Mouse (Mus musculus) frontal cortex, adult (tissue): ENCODE measurements around the gene Hspb1.

Source experiments
- ATAC-seq: cut with Nextera tagmentation; 2 replicates; pipeline ENCODE4 v1.9.2; 2017; ENCODE audit warnings: mild to moderate bottlenecking, moderate library complexity, mixed read lengths; ENCODE audit not compliant: low TSS enrichment

Gene Hspb1

DNA sequence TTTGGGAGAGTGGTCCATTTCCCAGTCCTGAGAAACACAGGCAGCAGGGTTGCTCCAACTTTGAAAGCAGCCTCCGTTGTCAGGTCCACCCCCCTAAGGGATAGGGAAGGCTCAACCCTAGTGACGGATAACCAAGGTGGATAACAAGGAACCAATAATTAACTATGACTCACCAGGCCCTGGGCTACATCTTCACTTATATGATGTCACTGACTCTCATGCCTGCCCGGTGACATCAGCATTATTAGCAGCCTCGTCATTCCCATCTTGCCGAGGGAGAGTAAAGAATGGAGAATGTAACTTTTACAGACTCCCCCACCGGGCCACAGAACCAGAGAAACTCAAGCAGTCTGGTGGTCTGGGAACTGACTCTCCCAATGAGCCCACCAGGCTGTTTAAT, 3.1 kb upstream of the Hspb1 start:
- no peak for ATAC-seq

GRCm38 (mm10) chr5:135888405-135889215, 891 bp downstream of the Hspb1 start:
- no peak for ATAC-seq

DNA sequence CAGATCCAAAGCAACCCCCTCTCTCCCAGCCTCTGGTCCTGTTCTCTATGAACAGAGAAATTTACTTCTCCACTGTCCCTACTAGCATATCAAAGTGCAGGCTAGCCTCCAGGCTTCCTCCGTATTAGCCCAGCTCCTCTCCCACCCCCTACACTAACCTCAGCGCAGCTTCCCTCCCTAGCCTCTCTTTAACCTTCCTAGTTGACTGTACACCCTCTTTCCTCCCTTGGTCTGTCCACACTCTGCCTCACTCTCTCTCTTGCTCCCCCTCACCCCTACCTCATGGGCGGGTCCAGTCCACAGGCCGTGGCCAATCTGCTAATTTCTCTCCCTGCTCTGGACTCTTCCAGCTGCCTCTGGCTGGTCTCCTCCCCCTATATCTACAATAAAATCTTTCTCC, 2.6 kb downstream of the Hspb1 start:
- ATAC-seq, result no peak

- no peak for ATAC-seq
Observed at GRCm38 (mm10) chr5:135890920-135891319, 3.2 kb downstream of the Hspb1 start.

- ATAC-seq, result no peak
Observed at GRCm38 (mm10) chr5:135892589-135893351, 5.1 kb downstream of the Hspb1 start.

- ATAC-seq, result no peak
Observed at GRCm38 (mm10) chr5:135894958-135895357, 7.2 kb downstream of the Hspb1 start.

GRCm38 (mm10) chr5:135898028-135898427, 10.3 kb downstream of the Hspb1 start:
- ATAC-seq, result no peak

- ATAC-seq, result no peak
Observed at GRCm38 (mm10) chr5:135898995-135899394, 11.3 kb downstream of the Hspb1 start.

DNA sequence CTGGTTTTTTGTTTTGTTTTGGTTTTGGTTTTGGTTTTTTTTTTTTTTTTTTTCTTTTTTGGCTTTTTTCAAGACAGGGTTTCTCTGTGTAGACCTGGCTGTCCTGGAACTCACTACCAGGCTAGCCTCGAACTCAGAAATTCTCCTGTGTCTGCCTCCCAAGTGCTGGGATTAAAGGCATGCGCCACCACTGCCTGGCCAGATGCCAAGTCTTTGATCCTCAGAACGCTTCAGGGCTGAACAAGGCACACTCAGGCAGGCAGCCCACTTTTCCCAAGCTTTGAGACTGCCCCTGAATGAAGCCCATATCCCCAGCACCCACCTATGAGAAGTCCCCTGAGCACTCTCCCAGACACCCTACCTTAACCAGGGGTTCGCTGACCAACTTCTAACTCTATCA, 12.1 kb downstream of the Hspb1 start:
- no peak for ATAC-seq

GRCm38 (mm10) chr5:135900701-135901100, 13.0 kb downstream of the Hspb1 start:
- no peak for ATAC-seq

DNA sequence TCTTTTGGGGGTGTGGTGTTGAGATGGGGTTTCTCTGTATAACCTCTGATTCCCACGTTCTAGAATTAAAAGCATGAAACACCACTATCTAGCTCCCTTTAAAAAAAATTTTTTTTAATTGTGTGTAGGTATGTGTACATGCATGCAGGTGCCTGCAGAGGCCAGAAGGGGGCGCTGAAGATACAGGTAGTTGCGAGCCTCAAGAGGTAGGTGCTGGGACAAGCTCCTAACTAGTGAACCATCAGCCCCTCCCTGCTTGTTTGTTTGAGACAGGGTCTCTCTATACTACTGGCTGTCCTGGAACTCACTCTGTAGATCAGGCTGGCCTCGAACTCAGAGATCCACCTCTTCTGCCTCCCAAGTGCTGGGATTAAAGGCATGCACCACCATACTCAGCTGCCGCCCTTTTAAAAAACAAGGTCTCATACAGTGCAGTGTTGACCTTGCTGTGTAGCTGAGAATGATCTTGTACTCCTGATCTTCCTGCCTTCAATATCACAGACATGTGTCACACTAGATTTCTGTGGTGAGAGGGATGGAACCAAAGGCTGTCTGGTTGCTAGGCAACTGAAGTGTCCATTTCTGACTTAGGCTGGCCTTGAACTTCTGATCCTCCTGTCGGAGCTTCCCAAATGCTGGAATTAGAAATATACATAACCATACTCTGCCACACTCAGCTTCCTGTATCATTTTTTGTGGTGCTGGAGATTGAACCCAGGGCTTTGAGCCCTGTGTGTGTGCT, 13.8 kb downstream of the Hspb1 start:
- no peak for ATAC-seq

DNA sequence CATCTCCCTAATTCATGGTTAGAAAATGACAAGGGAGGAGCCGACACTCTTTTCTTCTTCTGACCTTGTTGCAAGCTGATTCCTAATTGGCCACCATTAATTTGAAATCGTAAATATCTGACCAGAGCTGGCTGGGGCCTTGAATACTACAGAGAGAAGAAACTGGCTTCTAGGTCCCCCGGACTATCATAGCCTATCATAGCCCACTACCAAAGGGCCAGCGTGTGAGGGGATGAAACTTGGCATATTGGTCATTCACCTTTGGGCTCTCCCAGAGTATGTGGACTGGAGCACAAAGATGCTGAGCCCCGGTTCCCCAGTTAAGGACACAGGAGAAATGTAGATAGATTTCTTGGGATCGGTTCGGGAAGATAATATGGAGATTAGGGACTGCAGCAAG, 15.3 kb downstream of the Hspb1 start:
- ATAC-seq, result no peak

DNA sequence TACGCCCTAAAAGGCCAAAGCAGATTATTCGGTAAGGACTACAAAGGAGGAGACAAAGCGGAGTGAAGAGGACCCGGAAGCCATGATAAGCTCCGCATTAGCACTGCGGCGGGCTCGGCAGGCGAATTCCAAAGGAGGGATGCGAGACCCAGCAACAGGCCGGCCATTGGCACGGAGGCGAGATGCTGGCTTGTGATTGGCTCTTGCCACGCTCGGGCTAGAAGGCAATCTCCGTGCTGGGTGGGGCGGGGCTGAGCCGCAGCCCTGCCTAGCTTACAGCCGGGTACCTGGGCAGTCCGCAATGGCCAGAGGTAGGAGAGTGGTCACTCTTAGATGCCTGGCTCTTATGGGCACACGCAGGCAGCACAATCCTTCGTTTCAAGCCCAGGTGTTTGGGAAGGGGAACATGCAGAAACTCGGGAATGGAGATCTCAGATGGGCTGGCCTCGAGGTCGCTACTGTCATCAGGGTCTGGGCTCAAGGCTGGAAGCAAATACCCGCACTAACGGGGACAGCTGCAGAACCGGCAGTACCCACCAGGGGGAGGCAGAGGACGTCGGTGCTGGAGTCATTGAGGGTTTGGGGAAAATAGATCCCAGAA, 15.9 kb downstream of the Hspb1 start:
- ATAC-seq, result peak; percentile 89

GRCm38 (mm10) chr5:135904259-135904658, 16.5 kb downstream of the Hspb1 start:
- peak; percentile 15 for ATAC-seq

DNA sequence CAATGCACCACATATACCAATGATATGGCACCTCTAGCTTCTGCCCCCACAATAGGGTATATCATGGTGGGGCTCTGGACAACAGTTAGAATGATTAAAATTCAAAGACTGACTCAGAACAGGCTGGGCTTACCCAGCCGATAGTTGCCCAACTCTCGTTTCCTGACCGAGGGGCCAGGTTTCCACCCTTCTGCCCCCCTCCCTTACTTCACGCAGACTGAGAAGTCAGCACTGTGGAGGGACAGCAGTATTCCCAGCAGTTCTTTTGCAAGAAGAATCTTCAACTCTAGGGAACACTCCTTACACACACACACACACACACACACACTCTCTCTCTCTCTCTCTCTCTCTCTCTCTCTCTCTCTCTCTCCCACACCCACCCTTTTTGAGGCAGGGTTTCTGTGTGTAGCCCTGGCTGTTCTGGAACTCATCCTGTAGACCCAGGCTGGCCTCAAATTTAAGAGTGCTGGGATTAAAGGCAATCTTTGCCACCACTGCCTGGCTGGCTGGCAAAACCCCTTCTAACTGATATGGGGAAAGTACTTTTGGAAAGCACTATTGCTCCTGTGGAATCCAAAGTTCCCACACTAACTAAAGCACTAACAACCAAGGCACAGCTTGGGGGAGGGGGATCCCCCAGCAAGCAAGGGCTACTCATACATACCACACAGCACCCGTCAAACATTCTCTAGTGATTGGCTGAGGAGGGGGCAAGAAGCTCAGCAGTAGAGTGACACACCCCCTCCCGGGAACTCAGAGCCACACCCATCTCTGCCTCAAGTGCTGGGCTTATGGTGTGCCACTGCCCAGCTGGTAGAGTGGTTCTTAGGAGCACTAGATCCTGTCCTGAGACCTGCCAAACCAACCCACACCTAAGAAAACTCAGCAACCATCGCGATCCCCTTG, 17.9 kb downstream of the Hspb1 start:
- no peak for ATAC-seq

DNA sequence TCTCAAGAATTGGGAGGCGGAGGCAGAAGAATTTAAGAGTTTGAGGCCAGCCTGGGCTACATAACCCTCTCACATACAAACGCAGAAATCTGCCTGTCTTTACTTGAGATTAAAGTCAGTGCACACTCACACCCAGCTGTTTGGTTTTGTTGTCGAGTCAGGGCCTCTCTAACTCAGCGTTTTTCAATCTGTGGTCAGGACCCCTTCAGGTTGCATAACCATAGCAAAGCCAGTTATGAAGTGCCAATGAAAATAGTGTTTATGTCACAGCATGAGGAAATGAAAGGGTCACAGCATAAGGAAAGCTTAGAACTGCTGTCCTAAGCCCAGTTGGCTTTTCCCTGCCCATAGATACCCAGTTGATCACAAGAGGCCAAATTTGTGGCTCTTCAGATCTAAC, 19.1 kb downstream of the Hspb1 start:
- ATAC-seq, result no peak

- ATAC-seq, result no peak
Observed at GRCm38 (mm10) chr5:135907256-135907655, 19.5 kb downstream of the Hspb1 start.

- ATAC-seq, result peak; percentile 11; the same call in 1 of the 2 replicates
Observed at GRCm38 (mm10) chr5:135908185-135908584, 20.5 kb downstream of the Hspb1 start.

- ATAC-seq, result no peak
Observed at GRCm38 (mm10) chr5:135908989-135909388, 21.3 kb downstream of the Hspb1 start.

DNA sequence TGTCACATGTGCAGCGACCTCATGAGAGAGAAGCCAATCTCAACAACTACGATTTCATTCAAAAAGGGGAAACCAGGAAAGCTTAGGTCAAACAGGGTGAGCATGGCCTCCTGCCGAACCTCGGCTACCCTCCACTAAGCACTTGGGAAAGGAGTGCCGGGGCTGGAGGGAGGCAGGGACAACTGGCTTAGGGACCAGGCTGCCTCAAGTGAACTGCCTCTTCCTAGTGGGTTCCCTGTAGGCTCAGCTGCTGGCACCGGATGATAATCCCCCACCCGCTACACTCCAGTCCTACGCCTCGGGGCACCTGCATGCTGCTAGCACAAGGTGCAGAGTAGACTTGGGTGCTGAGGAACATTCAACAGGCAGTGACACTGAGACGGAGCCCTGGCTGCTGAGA, 21.9 kb downstream of the Hspb1 start:
- no peak for ATAC-seq

- no peak for ATAC-seq
Observed at GRCm38 (mm10) chr5:135910813-135911212, 23.1 kb downstream of the Hspb1 start.
